Mouse (Mus musculus): ENCODE data around the gene Nt5c2. TPM values are rescaled to one million over a fixed set of nuclear protein-coding genes. Genes with fewer than 3 reads are reported as not detected.

Gene Nt5c2
- total and polyA plus RNA-seq, 2 experiments from 2014 or later = 64.1 to 81.8 TPM

- Histone ChIP-seq H3K4me2 (ENCODE audit: low read depth, low read length, poor library complexity, severe bottlenecking) (no peak overlapping the region), H3K27me3 (ENCODE audit: insufficient read depth, low read length) (no peaks in the 10 kb centered on the region), H3K9ac (replicated peaks; ENCODE audit: low read length, poor library complexity, severe bottlenecking) (no peak overlapping the region), H3K4me3 (ENCODE audit: low read depth, low read length) (no peak overlapping the region), H3K27ac (ENCODE audit: low read depth, low read length) (no peak overlapping the region), H3K4me1 (ENCODE audit: insufficient read depth, low read length) (no peaks in the 10 kb centered on the region; the same call in 1 of the 2 replicates), H3K9me3 (ENCODE audit: low read length) (no peaks in the 10 kb centered on the region), H3K36me3 (ENCODE audit: insufficient read depth, low read length) (peaks cover 23% of the 10 kb centered on the region)
- no peak for TF ChIP-seq CTCF (IDR thresholded peaks at IDR 0.05)
- no peak for DNase-seq (ENCODE audit: low spot score)
- WGBS = 91% methylated on average over 13 of the region's 13 CpGs
- no peak for ATAC-seq (ENCODE audit: low FRiP score)
Observed at GRCm38 (mm10) chr19:47023546-47023945, 8.6 kb upstream of the Nt5c2 start.

GRCm38 (mm10) chr19:47022709-47023108, 7.8 kb upstream of the Nt5c2 start:
- H3K4me1 ChIP-seq (ENCODE audit: insufficient read depth, low read length) = no peaks in the 10 kb centered on the region; the same call in none of the 2 replicates
- WGBS = 78% methylated on average over 4 of the region's 4 CpGs
- no peak overlapping the region for H3K9ac ChIP-seq (replicated peaks; ENCODE audit: low read length, poor library complexity, severe bottlenecking)
- DNase-seq (ENCODE audit: low spot score) (no peak), ATAC-seq (ENCODE audit: low FRiP score) (no peak)
- H3K4me2 ChIP-seq (ENCODE audit: low read depth, low read length, poor library complexity, severe bottlenecking) = no peak overlapping the region
- H3K9me3 ChIP-seq (ENCODE audit: low read length) = no peaks in the 10 kb centered on the region
- no peak overlapping the region for H3K4me3 ChIP-seq (ENCODE audit: low read depth, low read length)
- no peak for TF ChIP-seq CTCF (IDR thresholded peaks at IDR 0.05)
- peaks cover 23% of the 10 kb centered on the region for H3K36me3 ChIP-seq (ENCODE audit: insufficient read depth, low read length)
- no peak overlapping the region for H3K27ac ChIP-seq (ENCODE audit: low read depth, low read length)
- H3K27me3 ChIP-seq (ENCODE audit: insufficient read depth, low read length) = no peaks in the 10 kb centered on the region

DNA sequence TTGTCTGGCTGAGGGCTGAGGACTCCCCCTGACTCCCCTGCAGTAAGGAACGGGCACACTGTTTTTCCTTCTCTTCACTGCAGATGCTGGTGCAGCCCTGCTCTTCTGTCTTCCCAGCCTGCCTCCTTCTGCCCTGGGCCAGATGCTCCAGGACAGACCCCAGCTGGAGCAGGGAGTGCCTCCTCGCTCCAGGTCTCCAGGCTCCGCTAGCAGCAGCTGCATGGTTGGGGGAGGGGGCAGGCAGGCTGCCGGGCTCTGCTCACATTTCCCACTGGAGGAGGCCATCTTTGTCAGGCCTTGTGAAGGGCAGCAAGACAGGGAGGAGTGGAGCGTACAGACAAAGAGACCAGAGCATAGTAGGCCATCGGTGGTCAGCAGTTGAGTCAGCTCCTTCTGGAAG, 4.4 kb upstream of the Nt5c2 start:
- DNase-seq (ENCODE audit: low spot score) (peak; percentile 61), ATAC-seq (ENCODE audit: low FRiP score) (0 out of 2 replicates have a peak, but pooled peaks have one; percentile 12)
- Histone ChIP-seq H3K4me1 (ENCODE audit: insufficient read depth, low read length) (no peaks in the 10 kb centered on the region; the same call in none of the 2 replicates), H3K27me3 (ENCODE audit: insufficient read depth, low read length) (no peaks in the 10 kb centered on the region), H3K36me3 (ENCODE audit: insufficient read depth, low read length) (peaks cover 13% of the 10 kb centered on the region), H3K4me2 (ENCODE audit: low read depth, low read length, poor library complexity, severe bottlenecking) (peak overlapping the region; percentile 62), H3K27ac (ENCODE audit: low read depth, low read length) (peak overlapping the region; percentile 38), H3K9me3 (ENCODE audit: low read length) (no peaks in the 10 kb centered on the region), H3K9ac (replicated peaks; ENCODE audit: low read length, poor library complexity, severe bottlenecking) (peak overlapping the region; percentile 40), H3K4me3 (ENCODE audit: low read depth, low read length) (peak overlapping the region; percentile 84)
- 19% methylated on average over 6 of the region's 6 CpGs for WGBS
- TF ChIP-seq CTCF (IDR thresholded peaks at IDR 0.05) = no peak

DNA sequence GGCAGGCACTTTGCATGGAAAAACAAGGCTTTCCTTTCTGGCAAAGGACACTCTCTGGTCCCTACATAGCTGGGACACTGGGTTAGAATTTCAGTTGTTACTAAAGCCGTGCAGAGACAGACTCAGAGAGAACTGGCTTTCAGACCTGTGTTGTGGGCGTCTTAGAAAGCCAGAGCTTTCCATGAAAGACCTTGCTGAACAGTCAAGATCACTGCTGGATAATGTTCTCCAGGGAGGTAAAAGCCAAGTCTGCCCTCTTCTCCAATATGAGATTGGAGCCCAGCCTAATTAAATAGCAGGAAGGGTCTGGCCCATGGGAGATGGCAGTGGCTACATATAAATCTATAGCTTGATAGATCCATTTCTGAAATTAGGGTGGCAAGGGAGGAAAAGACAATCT, 3.4 kb upstream of the Nt5c2 start:
- Histone ChIP-seq H3K4me2 (ENCODE audit: low read depth, low read length, poor library complexity, severe bottlenecking) (peak overlapping the region; percentile 62), H3K4me1 (ENCODE audit: insufficient read depth, low read length) (peaks cover 2% of the 10 kb centered on the region), H3K27me3 (ENCODE audit: insufficient read depth, low read length) (no peaks in the 10 kb centered on the region), H3K27ac (ENCODE audit: low read depth, low read length) (peak overlapping the region; percentile 65), H3K9me3 (ENCODE audit: low read length) (no peaks in the 10 kb centered on the region), H3K4me3 (ENCODE audit: low read depth, low read length) (peak overlapping the region; percentile 84), H3K36me3 (ENCODE audit: insufficient read depth, low read length) (peaks cover 8% of the 10 kb centered on the region), H3K9ac (replicated peaks; ENCODE audit: low read length, poor library complexity, severe bottlenecking) (peak overlapping the region; percentile 50)
- ATAC-seq (ENCODE audit: low FRiP score) (no peak), DNase-seq (ENCODE audit: low spot score) (peak; percentile 14)
- 18% methylated on average over 2 of the region's 2 CpGs for WGBS
- TF ChIP-seq CTCF (IDR thresholded peaks at IDR 0.05) = no peak

GRCm38 (mm10) chr19:47017831-47018230, 2.9 kb upstream of the Nt5c2 start:
- TF ChIP-seq CTCF (IDR thresholded peaks at IDR 0.05) = peak; percentile 21; the same call in 1 of the 2 replicates
- H3K4me1 ChIP-seq (ENCODE audit: insufficient read depth, low read length) = peaks cover 2% of the 10 kb centered on the region
- no peaks in the 10 kb centered on the region for H3K27me3 ChIP-seq (ENCODE audit: insufficient read depth, low read length)
- peak overlapping the region; percentile 84 for H3K4me3 ChIP-seq (ENCODE audit: low read depth, low read length)
- DNase-seq (ENCODE audit: low spot score) (peak; percentile 39), ATAC-seq (ENCODE audit: low FRiP score) (no peak)
- no peaks in the 10 kb centered on the region for H3K9me3 ChIP-seq (ENCODE audit: low read length)
- H3K36me3 ChIP-seq (ENCODE audit: insufficient read depth, low read length) = peaks cover 3% of the 10 kb centered on the region
- WGBS = 5% methylated on average over 3 of the region's 3 CpGs
- peak overlapping the region; percentile 65 for H3K27ac ChIP-seq (ENCODE audit: low read depth, low read length)
- H3K9ac ChIP-seq (replicated peaks; ENCODE audit: low read length, poor library complexity, severe bottlenecking) = peak overlapping the region; percentile 50
- H3K4me2 ChIP-seq (ENCODE audit: low read depth, low read length, poor library complexity, severe bottlenecking) = peak overlapping the region; percentile 62

GRCm38 (mm10) chr19:47016487-47016886, 1.5 kb upstream of the Nt5c2 start:
- Histone ChIP-seq H3K36me3 (ENCODE audit: insufficient read depth, low read length) (no peaks in the 10 kb centered on the region), H3K4me1 (ENCODE audit: insufficient read depth, low read length) (peaks cover 2% of the 10 kb centered on the region), H3K27me3 (ENCODE audit: insufficient read depth, low read length) (no peaks in the 10 kb centered on the region), H3K9me3 (ENCODE audit: low read length) (no peaks in the 10 kb centered on the region), H3K4me2 (ENCODE audit: low read depth, low read length, poor library complexity, severe bottlenecking) (peak overlapping the region; percentile 62), H3K9ac (replicated peaks; ENCODE audit: low read length, poor library complexity, severe bottlenecking) (peak overlapping the region; percentile 96), H3K27ac (ENCODE audit: low read depth, low read length) (peak overlapping the region; percentile 59), H3K4me3 (ENCODE audit: low read depth, low read length) (peak overlapping the region; percentile 84)
- whole genome bisulfite sequencing = 1% methylated on average over 15 of the region's 15 CpGs
- no peak for ATAC-seq (ENCODE audit: low FRiP score)
- TF ChIP-seq CTCF (IDR thresholded peaks at IDR 0.05) = no peak
- DNase-seq (ENCODE audit: low spot score) = peak; percentile 62

All from midbrain, postnatal 0 days (tissue).